Mouse (Mus musculus) hindbrain, embryonic 14.5 days (tissue): ENCODE measurements around the gene Rbbp6. TPM values are rescaled to one million over a fixed set of nuclear protein-coding genes. Genes with fewer than 3 reads are reported as not detected.
A peak's percentile ranks its signal among the peaks of the same experiment; 100 is the strongest.

Source experiments
- ATAC-seq: fragments of 200-750 bp; cut with Nextera tagmentation; 2 replicates; pipeline ENCODE4 v1.8.0; 2017; ENCODE audit warnings: moderate number of reproducible peaks, mild to moderate bottlenecking, moderate TSS enrichment, moderate library complexity; ENCODE audit not compliant: low FRiP score
- DNase-seq: peaks from one replicate; pipeline ENCODE4 v3.0.0-alpha.2; 2015; ENCODE audit warnings: low spot score
- H3K27ac ChIP-seq: fragments of 300-500 bp; sonication (generic); 2 replicates; pipeline ENCODE4 v1.5.1; 2014; ENCODE audit warnings: mild to moderate bottlenecking, moderate library complexity
- H3K27me3 ChIP-seq: fragments of 300-500 bp; sonication (generic); 2 replicates; pipeline ENCODE4 v1.6.1; 2014; ENCODE audit warnings: mild to moderate bottlenecking, low read length, mixed read lengths; ENCODE audit not compliant: control insufficient read depth, insufficient read depth
- H3K36me3 ChIP-seq: fragments of 300-500 bp; sonication (generic); replicated peaks from 2 replicates; pipeline ENCODE4 v1.6.1; 2014; ENCODE audit not compliant: control insufficient read depth, insufficient read depth
- H3K4me1 ChIP-seq: fragments of 300-500 bp; sonication (generic); replicated peaks from 2 replicates; pipeline ENCODE4 v1.6.1; 2014; ENCODE audit warnings: antibody characterized with exemption, low read length, mixed read lengths; ENCODE audit not compliant: control insufficient read depth, insufficient read depth
- H3K4me2 ChIP-seq: fragments of 300-500 bp; sonication (generic); replicated peaks from 2 replicates; pipeline ENCODE4 v1.6.1; 2014; ENCODE audit warnings: mild to moderate bottlenecking, moderate library complexity
- H3K4me3 ChIP-seq: fragments of 300-500 bp; sonication (generic); replicated peaks from 2 replicates; pipeline ENCODE4 v1.5.1; 2014; ENCODE audit warnings: mild to moderate bottlenecking, low read length
- H3K9ac ChIP-seq: fragments of 300-500 bp; sonication (generic); 2 replicates; pipeline ENCODE4 v1.6.1; 2014
- H3K9me3 ChIP-seq: fragments of 300-500 bp; sonication (generic); 2 replicates; pipeline ENCODE4 v1.6.1; 2016; ENCODE audit warnings: low read length; ENCODE audit not compliant: control insufficient read depth
- WGBS: fragments of 180-500 bp; shearing (Covaris S2); extraction: QIAGEN DNeasy Blood & Tissue Kit; methylation state at CpG from one replicate; pipeline ENCODE4 v1.1.7; 2014; 5-methylcytosine and 5-hydroxymethylcytosine counted together
- polyA plus RNA-seq: library from polyadenylated mRNA; unstranded; fragments of >200 nt; fragmentation: Nextera tagmentation; extraction: Ambion mirVana; gene quantifications from 2 replicates; pipeline ENCODE4 v1.2.1, GENCODE M21; 2014

Rbbp6 gene
- polyA plus RNA-seq, 1 experiment from 2014 or later = 31.0 TPM

DNA sequence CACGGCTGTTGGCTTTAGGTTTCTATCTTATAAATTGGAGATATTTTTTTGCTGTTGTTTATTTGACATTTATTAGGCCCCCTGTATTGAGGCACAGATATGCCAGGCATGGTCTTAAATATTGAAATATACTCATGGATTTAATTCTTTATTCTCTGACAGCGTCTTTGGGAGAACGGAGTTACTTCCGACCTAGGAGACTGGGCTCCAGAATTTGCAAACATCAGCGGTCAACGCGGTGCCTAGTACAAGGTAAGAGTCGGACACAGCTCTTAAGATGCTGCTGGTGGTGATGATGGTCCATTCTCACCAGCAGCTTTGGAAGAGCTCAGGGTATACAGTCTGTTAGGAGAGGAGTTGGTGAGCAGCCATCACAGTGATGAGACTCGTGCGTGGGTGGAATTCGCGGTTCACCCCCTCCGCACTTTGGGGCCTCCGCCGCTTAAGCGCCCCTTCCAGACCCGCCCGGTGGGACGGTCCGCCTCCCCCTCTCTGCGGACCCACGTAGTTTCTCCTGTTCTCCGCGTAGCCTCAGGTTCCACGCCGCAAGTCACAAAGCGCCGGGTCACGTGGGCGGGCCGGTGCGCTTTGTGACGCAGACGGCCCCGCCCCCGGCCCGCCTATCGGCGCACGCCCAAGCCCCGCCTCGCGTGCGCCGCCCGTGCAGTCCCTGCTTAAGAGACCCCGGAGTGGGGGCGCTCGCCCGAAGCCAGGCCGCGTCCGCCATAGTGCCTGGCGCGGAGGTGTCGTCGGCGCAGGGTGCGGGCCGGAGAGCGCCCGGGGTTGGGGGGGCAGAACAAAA is 3.9 kb downstream of the Rbbp6 start:
- Histone ChIP-seq H3K9me3 (no peaks in the 10 kb centered on the region), H3K27me3 (no peaks in the 10 kb centered on the region), H3K4me1 (peaks cover 29% of the 10 kb centered on the region), H3K36me3 (peaks cover 4% of the 10 kb centered on the region; the same call in 1 of the 2 replicates), H3K9ac (peak overlapping the region; percentile 99), H3K4me3 (peak overlapping the region; percentile 80), H3K4me2 (peak overlapping the region; percentile 71), H3K27ac (peak overlapping the region; percentile 90)
- DNase-seq = peak; percentile 97
- WGBS = 1% methylated on average over 60 of the region's 62 CpGs
- ATAC-seq = peak; percentile 99

DNA sequence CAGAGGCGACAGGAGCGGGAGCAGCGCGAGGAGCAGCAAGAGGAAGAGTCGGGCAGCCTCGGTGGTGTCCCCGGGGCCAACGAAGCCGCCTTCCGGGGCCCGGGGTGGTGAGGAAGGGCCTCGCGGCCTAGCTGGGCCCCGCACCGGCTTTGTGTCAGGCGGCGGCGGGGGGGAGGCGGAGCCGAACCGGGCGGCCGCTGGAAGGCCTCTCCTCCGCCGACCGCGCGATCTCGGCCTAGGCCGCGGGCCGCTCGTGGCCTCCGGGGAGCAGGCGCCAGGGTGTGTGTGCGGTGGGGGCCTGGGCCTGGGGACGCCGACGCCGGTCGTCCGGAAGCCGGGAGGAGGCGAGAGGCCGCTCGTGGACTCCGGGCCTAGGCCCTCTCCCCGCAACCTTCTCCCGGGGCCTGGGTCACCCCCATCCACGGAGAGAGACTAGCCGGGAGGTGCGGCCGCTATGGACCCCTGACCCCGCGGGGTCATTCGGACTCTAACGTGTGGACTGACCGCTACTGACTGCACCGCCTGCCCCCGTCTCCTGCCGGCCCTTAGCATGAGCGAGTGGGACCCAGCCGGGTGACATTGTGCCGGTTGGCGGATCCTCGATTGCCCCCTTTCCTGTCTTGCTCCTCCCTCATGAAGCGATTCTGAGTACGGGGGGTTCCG is 4.8 kb downstream of the Rbbp6 start:
- Histone ChIP-seq H3K27ac (peak overlapping the region; percentile 90), H3K36me3 (peaks cover 4% of the 10 kb centered on the region; the same call in 1 of the 2 replicates), H3K4me1 (peaks cover 36% of the 10 kb centered on the region), H3K4me2 (peak overlapping the region; percentile 85), H3K9me3 (no peaks in the 10 kb centered on the region), H3K9ac (peak overlapping the region; percentile 99), H3K27me3 (no peaks in the 10 kb centered on the region), H3K4me3 (peak overlapping the region; percentile 80)
- WGBS = under 1% methylated on average over 69 of the region's 69 CpGs
- DNase-seq = peak; percentile 27
- peak; percentile 49 for ATAC-seq

- H3K9me3 ChIP-seq = no peaks in the 10 kb centered on the region
- peak overlapping the region; percentile 90; the same call in 1 of the 2 replicates for H3K27ac ChIP-seq
- H3K9ac ChIP-seq = peak overlapping the region; percentile 99
- WGBS = 1% methylated on average over 14 of the region's 14 CpGs
- peak overlapping the region; percentile 80 for H3K4me3 ChIP-seq
- ATAC-seq (no peak), DNase-seq (no peak)
- peaks cover 41% of the 10 kb centered on the region for H3K4me1 ChIP-seq
- H3K36me3 ChIP-seq = peaks cover 7% of the 10 kb centered on the region; the same call in 1 of the 2 replicates
- H3K4me2 ChIP-seq = peak overlapping the region; percentile 85
- no peaks in the 10 kb centered on the region for H3K27me3 ChIP-seq
Measured at GRCm38 (mm10) chr7:122970864-122971420, 5.5 kb downstream of the Rbbp6 start.

DNA sequence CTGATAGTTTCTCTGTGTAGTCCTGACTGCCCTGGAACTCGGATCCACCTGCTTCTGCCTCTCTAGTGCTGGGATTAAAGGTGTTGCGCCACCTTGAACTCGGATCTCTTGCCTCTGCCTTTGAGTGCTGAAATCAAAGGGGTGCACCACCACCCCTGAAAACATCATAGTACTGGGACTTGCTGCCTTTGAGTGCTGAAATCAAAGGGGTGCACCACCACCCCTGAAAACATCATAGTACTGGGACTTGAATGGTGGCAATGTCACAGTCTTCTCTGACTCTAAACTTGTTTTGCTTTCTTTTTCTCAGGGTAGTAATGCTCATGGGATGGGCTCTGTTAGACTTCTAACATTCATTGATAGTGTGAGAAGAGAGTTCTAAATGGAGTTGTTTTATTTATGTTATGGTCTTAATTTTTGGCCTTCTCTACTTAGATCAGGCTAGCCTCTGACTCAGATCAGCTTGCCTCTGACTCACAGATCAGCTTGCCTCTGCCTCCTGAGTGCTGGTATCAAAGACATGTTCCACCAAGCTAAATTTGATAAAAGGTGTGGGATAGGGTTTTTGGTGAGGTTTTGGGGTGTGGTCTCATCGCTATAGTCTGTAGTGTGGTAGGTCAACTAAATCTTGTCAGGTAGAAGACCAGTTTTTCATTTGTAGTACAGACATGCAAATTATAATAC is 6.7 kb downstream of the Rbbp6 start:
- no peak for ATAC-seq
- peak overlapping the region; percentile 99; the same call in 1 of the 2 replicates for H3K9ac ChIP-seq

DNA sequence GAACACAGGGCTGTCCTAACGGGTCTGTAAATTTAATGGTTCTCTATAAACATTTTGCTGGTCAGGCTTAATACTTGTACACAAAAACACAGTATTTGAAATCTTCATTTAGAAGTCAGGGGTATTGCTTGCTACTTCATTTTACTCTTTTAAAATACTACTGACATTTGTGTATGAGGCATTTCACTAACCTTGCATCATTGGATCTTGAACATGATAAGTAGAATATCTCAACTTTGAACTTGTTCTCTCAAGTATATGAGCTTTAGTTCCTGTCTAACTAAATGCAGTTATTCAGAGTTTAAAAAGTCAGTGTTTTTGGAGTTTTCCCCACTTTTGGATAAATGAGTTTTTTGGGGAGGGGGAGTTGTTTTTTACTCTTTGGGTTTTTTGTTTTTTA is 14.0 kb downstream of the Rbbp6 start:
- Histone ChIP-seq H3K4me1 (peaks cover 11% of the 10 kb centered on the region), H3K9ac (no peak overlapping the region), H3K27me3 (no peaks in the 10 kb centered on the region), H3K27ac (no peak overlapping the region), H3K9me3 (no peaks in the 10 kb centered on the region), H3K4me3 (no peak overlapping the region), H3K36me3 (peaks cover 46% of the 10 kb centered on the region), H3K4me2 (no peak overlapping the region)
- ATAC-seq (no peak), DNase-seq (no peak)
- 86% methylated on average over 1 of the region's 1 CpGs for WGBS

More for the DNA sequence above, 6.7 kb downstream of the Rbbp6 start:
- Histone ChIP-seq H3K27me3 (no peaks in the 10 kb centered on the region), H3K27ac (no peak overlapping the region), H3K4me2 (peak overlapping the region; percentile 85), H3K4me3 (peak overlapping the region; percentile 80), H3K36me3 (peaks cover 15% of the 10 kb centered on the region), H3K9me3 (no peaks in the 10 kb centered on the region), H3K4me1 (peaks cover 41% of the 10 kb centered on the region)
- 85% methylated on average over 4 of the region's 4 CpGs for WGBS
- no peak for DNase-seq

DNA sequence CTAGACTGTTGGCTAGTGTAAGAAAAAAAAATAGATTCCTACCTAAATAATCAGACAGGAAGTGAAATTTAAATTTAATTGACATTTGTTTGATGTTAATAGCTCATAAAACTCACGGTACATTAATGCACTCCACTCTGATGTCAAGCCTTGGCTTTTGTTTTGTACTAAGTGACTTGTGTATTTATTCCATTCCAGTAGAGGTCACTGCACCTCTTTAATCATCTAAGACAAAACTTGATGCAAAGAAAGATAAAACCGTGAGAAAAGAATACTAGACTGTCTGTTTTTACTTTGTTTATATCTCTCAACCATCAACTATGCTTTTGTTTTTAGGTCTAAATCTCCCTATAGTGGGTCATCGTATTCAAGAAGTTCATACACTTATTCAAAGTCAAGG is 32.7 kb downstream of the Rbbp6 start:
- H3K4me3 ChIP-seq = no peak overlapping the region
- H3K36me3 ChIP-seq = peaks cover 96% of the 10 kb centered on the region
- no peak for ATAC-seq

GRCm38 (mm10) chr7:122999871-123000396 is 34.4 kb downstream of the Rbbp6 start:
- H3K4me3 ChIP-seq = no peak overlapping the region
- H3K9ac ChIP-seq = no peak overlapping the region
- H3K36me3 ChIP-seq = peaks cover 97% of the 10 kb centered on the region
- no peak overlapping the region for H3K27ac ChIP-seq
- no peaks in the 10 kb centered on the region for H3K4me1 ChIP-seq
- 95% methylated on average over 11 of the region's 11 CpGs for WGBS
- no peaks in the 10 kb centered on the region for H3K9me3 ChIP-seq
- ATAC-seq (no peak), DNase-seq (no peak)
- no peak overlapping the region for H3K4me2 ChIP-seq
- no peaks in the 10 kb centered on the region for H3K27me3 ChIP-seq

More for the DNA sequence above, 32.7 kb downstream of the Rbbp6 start:
- WGBS = 83% methylated on average over 3 of the region's 3 CpGs
- no peaks in the 10 kb centered on the region for H3K9me3 ChIP-seq
- no peak overlapping the region for H3K27ac ChIP-seq
- no peaks in the 10 kb centered on the region for H3K27me3 ChIP-seq
- H3K9ac ChIP-seq = no peak overlapping the region
- no peak for DNase-seq
- no peaks in the 10 kb centered on the region for H3K4me1 ChIP-seq
- no peak overlapping the region for H3K4me2 ChIP-seq

DNA sequence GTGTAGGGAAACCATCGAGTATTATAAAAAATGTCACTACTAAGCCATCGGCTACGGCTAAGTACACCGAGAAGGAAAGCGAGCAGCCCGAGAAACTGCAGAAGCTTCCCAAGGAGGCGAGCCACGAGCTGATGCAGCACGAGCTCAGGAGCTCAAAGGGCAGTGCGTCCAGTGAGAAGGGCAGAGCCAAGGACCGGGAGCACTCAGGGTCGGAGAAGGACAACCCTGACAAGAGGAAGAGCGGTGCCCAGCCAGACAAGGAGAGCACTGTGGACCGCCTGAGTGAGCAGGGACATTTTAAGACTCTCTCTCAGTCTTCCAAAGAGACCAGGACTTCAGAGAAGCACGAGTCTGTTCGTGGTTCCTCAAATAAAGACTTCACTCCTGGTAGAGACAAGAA is 35.3 kb downstream of the Rbbp6 start:
- Histone ChIP-seq H3K27ac (no peak overlapping the region), H3K36me3 (peaks cover 91% of the 10 kb centered on the region), H3K9ac (no peak overlapping the region), H3K4me1 (no peaks in the 10 kb centered on the region), H3K4me2 (no peak overlapping the region), H3K4me3 (no peak overlapping the region), H3K9me3 (no peaks in the 10 kb centered on the region), H3K27me3 (no peaks in the 10 kb centered on the region)
- ATAC-seq (no peak), DNase-seq (no peak)
- WGBS = 94% methylated on average over 16 of the region's 16 CpGs
